Mouse (Mus musculus): ENCODE measurements around the gene Vps37b.

Vps37b gene

GRCm38 (mm10) chr5:123991321-123991720, 40.7 kb downstream of the Vps37b start:
- in situ Hi-C loops (cut with MboI; ENCODE audit: unreplicated experiment in 2 of 2), result loop anchor here (5.0 kb wide), 2 partner anchors 39 to 44 kb away; no protein-coding TSS in a partner anchor

GRCm38 (mm10) chr5:123989941-123990885, 41.9 kb downstream of the Vps37b start:
- in situ Hi-C loops (cut with MboI; ENCODE audit: unreplicated experiment in 2 of 2), result loop anchor here (5.0 kb wide), 2 partner anchors 38 to 43 kb away; no protein-coding TSS in a partner anchor

DNA sequence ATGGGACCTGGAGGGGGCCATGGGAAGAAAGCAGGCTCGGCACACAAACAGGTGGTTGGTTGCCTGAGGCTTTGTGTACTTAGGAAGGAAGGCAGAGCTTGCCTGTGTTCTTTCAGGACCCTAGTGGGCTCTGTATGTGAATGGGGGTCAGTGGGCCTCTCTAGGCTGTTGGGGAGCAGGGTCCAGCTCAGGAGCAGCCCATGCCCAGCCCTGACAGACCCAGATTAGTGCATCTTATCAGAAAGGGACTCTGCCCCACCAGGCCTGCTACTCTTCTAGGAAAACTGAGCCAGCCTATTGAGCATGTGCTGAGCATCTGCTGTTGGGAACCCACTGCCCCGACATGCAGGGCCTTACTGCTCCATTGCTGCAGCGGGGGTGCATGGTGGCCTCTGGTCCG, 44.6 kb downstream of the Vps37b start:
- in situ Hi-C loops (cut with MboI; ENCODE audit: unreplicated experiment in 2 of 2), result no loop called here

- in situ Hi-C loops (cut with MboI; ENCODE audit: unreplicated experiment in 2 of 2), result no loop called here
These were observed 45.1 kb downstream of the Vps37b start for GRCm38 (mm10) chr5:123986925-123987324.

GRCm38 (mm10) chr5:123985434-123985833, 46.6 kb downstream of the Vps37b start:
- in situ Hi-C loops (cut with MboI; ENCODE audit: unreplicated experiment in 2 of 2), result no loop called here

GRCm38 (mm10) chr5:123982838-123983237, 49.2 kb downstream of the Vps37b start:
- in situ Hi-C loops (cut with MboI; ENCODE audit: unreplicated experiment in 2 of 2), result no loop called here

DNA sequence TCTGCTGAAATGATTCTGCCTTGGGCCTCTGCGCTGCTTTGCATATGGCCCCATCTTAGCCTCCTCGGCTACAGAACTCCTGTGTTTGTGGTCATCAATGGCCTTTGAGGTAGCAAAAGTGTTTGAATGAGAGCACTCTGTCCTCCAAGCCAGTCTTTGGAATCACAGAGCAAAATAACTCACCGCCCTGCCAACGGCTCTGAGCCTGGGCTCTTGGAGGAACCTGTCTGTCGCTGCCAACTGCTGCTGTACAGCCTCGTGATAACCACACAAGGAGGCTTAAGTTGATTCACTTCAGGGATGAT, 50.9 kb downstream of the Vps37b start:
- in situ Hi-C loops (cut with MboI; ENCODE audit: unreplicated experiment in 2 of 2), result no loop called here

- in situ Hi-C loops (cut with MboI; ENCODE audit: unreplicated experiment in 2 of 2), result no loop called here
These were observed 51.4 kb downstream of the Vps37b start for GRCm38 (mm10) chr5:123980521-123981249.

GRCm38 (mm10) chr5:123979980-123980369, 52.1 kb downstream of the Vps37b start:
- in situ Hi-C loops (cut with MboI; ENCODE audit: unreplicated experiment in 2 of 2), result no loop called here

- in situ Hi-C loops (cut with MboI; ENCODE audit: unreplicated experiment in 2 of 2), result no loop called here
These were observed 52.7 kb downstream of the Vps37b start for GRCm38 (mm10) chr5:123979221-123979979.

GRCm38 (mm10) chr5:123978131-123978530, 53.9 kb downstream of the Vps37b start:
- in situ Hi-C loops (cut with MboI; ENCODE audit: unreplicated experiment in 2 of 2), result no loop called here

- in situ Hi-C loops (cut with MboI; ENCODE audit: unreplicated experiment in 2 of 2), result no loop called here
These were observed 54.8 kb downstream of the Vps37b start for GRCm38 (mm10) chr5:123977231-123977630.

DNA sequence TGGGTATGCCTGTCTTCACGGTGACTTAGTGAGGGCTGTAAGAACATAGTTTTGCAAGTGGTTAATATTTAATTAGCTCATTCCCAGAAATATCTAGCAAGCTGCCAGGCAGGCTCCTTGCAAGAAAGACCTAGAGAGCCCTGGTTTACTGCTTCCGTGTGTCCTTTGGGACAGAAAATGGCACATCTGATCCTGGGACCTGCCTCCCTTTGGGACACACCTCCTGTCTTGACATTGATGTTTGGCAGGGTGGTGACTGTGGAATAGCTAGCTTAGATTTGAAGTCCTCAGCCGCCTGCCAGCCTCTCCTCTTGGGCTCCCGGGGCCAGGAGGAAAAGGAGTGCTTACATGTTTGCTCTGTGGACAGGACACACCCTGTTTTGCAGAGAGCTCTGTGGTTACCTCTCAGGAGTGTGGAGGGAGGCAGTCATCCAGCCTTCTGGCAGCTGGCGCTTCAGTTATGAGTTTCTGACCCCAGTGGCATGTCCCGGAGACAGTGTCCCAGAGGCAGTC, 56.3 kb downstream of the Vps37b start:
- in situ Hi-C loops (cut with MboI; ENCODE audit: unreplicated experiment in 2 of 2), result no loop called here

GRCm38 (mm10) chr5:123974616-123975111, 57.4 kb downstream of the Vps37b start:
- in situ Hi-C loops (cut with MboI; ENCODE audit: unreplicated experiment in 2 of 2), result loop anchor here in 1 of 2 experiments (25.0 kb wide), 1 partner anchor 113 kb away; the partner anchor contains the start of gene Abcb9

DNA sequence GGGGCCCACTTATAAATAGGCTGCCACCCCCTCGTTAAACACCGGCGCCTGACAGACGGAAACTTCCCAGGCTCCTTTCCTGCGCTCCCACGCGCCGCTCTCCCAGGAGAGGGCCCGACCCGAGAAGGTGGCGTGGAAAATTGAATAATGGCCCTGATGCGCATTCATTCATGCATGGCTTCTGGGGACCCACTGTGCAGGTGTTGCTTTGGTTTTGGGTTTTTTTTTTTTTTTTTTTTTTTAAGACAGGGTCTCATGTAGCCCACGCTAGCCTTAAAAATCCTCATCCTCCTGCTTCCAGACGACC, 57.9 kb downstream of the Vps37b start:
- in situ Hi-C loops (cut with MboI; ENCODE audit: unreplicated experiment in 2 of 2), result loop anchor here in 1 of 2 experiments (25.0 kb wide), 1 partner anchor 113 kb away; the partner anchor contains the start of gene Abcb9

DNA sequence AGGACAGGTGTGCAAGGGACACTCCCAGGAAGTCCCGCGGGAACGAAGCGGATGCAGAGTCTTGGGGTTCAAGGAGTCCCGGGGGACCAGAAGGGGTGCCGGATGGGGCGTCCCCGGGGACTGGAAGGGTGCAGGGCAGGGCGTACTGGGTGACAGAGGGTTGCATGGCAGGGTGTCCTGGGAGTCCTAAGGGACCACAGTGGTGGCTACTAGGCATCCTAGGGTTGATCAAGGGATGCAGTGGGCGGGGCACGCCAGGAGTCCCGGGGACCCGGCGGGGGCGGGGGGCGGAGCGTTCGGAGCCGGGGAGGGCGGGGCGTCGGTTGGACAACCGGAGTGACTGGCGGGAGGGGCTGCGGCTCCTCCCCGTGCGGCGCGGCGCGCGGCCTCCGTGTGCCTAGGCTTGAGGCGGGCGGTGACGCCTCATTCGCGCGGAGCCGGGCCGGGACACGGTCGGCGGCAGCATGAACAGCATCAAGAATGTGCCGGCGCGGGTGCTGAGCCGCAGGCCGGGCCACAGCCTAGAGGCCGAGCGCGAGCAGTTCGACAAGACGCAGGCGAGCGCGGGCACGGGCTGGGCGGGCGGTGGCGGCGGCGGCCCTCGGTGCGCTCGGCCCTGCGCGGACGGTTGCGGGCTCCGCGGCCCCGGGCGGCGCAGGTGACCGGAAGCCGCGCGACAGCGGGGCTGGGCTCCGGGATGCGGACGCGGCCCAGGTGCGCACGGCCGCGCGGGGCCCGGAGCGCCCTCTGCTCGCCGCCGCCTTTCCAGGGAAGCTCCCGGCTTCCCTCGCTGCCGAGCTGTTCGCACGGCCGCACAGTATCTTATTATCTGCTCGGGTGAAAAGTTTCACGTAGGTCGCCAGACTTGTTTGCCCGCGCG, 58.5 kb downstream of the Vps37b start, which contains the start of gene Hip1r:
Hip1r (plus strand) TSS at position 330 of the 880 bp plus-strand sequence.
- in situ Hi-C loops (cut with MboI; ENCODE audit: unreplicated experiment in 2 of 2), result loop anchor here in 1 of 2 experiments (25.0 kb wide), 1 partner anchor 114 kb away; the partner anchor contains the start of gene Abcb9

- in situ Hi-C loops (cut with MboI; ENCODE audit: unreplicated experiment in 2 of 2), result loop anchor here in 1 of 2 experiments (25.0 kb wide), 1 partner anchor 115 kb away; the partner anchor contains the start of gene Abcb9
These were observed 59.6 kb downstream of the Vps37b start for GRCm38 (mm10) chr5:123972453-123972852.

- in situ Hi-C loops (cut with MboI; ENCODE audit: unreplicated experiment in 2 of 2), result loop anchor here in 1 of 2 experiments (25.0 kb wide), 1 partner anchor 117 kb away; the partner anchor contains the start of gene Abcb9
These were observed 61.5 kb downstream of the Vps37b start for GRCm38 (mm10) chr5:123970576-123970975.

DNA sequence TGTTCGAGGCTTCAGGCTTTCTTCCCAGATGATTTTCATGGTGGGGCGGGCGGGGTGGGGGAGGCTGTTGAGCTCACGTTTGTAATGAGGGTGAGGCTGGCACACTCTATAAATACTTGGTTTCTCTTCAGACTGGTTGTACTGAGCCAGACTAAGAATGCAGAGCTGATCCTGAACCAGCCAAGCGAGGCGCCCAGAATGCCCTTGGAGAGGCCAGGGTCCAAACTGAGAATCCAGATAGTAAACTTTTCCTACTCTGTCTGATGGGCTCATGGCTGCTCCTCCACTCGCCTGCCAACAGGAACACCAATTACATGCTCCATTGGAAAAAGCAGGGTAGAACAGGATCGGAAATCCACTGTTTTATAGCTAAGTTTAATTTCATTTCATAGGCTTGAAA, 62.9 kb downstream of the Vps37b start:
- in situ Hi-C loops (cut with MboI; ENCODE audit: unreplicated experiment in 2 of 2), result loop anchor here in 1 of 2 experiments (25.0 kb wide), 1 partner anchor 118 kb away; the partner anchor contains the start of gene Abcb9
